Mouse (Mus musculus): ENCODE data around the gene Ddx41. TPM values are rescaled to one million over a fixed set of nuclear protein-coding genes. Genes with fewer than 3 reads are reported as not detected.

Ddx41 gene
- polyA plus RNA-seq, 1 experiment, result 92.4 TPM

DNA sequence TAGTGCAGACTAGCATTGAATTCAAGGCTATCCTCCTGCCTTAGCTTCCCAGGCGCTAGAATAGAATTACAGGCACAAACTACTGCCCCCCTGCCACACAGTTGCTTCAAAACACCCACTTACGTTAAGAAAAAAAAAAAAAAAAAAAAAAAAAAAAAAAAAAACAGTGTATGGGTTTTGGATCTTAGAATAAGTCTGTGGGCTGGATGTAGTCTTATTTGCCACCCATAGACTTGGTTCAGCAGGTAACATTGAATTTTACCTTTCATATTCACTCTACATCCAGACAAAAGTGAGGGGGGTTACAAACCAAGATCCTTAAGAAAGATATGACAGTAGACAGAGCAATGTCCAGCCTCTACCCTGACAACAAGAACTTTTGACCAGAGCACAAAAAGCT, 31.5 kb upstream of the Ddx41 start:
- TF ChIP-seq POLR2A (IDR thresholded peaks at IDR 0.05; ENCODE audit: borderline replicate concordance, extremely low read depth, insufficient read depth, insufficient read length, poor library complexity, severe bottlenecking), result no peak
- no peak for TF ChIP-seq CTCF (IDR thresholded peaks at IDR 0.05; ENCODE audit: borderline replicate concordance, extremely low read depth, insufficient read depth, insufficient read length)
- no peak for DNase-seq (ENCODE audit: low read depth)

DNA sequence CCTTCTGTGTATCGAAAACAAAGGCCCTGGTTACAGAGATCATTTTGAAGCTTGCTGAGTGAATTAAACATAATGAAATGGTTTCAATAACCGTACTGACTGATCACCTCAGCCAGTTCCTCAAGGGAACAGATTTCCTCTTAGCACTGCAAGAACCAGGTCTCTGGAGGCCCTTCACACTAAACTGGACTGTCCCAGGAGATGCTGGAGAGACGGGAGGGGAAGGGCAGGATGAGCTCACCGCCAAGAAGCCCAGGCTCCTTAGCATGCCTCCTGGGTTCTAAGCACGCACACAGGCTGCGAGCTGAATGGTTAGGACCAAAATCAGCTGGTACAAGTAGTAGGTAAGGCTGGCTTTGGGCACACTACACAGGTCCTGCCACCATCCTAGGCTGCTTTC, 30.5 kb upstream of the Ddx41 start:
- no peak for DNase-seq (ENCODE audit: low read depth)
- TF ChIP-seq POLR2A (IDR thresholded peaks at IDR 0.05; ENCODE audit: borderline replicate concordance, extremely low read depth, insufficient read depth, insufficient read length, poor library complexity, severe bottlenecking) (no peak), CTCF (IDR thresholded peaks at IDR 0.05; ENCODE audit: borderline replicate concordance, extremely low read depth, insufficient read depth, insufficient read length) (no peak)

DNA sequence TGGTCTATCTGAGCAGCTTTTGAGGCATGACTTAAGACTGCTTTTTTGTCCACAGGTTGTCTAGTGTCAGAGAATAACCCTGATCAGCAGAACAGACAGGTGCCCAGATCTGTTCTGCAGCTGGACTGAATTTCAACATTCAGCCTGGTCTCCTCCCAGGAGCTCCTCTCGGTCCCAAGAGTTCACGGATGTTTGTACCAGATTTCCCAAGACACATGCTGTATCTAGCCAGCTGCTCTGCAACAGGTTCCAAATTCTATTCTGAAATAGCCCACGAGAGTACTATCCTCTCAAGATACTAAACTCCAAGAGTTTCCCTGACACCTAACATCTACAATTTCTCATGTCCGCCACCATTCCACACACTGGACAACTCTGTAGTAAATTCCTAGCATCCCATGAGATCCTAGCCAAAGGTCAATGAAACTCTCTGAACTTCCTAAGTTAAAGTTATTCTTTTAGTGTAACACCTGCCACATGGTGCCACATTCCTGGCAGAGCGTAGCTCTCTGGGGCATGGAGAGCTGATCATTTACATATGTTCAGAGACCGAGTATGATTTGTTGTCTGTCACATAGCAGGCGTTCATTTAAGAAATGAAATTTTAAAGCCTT, 26.9 kb upstream of the Ddx41 start:
- TF ChIP-seq CTCF (IDR thresholded peaks at IDR 0.05; ENCODE audit: borderline replicate concordance, extremely low read depth, insufficient read depth, insufficient read length) (no peak), POLR2A (IDR thresholded peaks at IDR 0.05; ENCODE audit: borderline replicate concordance, extremely low read depth, insufficient read depth, insufficient read length, poor library complexity, severe bottlenecking) (no peak)
- no peak for DNase-seq (ENCODE audit: low read depth)

DNA sequence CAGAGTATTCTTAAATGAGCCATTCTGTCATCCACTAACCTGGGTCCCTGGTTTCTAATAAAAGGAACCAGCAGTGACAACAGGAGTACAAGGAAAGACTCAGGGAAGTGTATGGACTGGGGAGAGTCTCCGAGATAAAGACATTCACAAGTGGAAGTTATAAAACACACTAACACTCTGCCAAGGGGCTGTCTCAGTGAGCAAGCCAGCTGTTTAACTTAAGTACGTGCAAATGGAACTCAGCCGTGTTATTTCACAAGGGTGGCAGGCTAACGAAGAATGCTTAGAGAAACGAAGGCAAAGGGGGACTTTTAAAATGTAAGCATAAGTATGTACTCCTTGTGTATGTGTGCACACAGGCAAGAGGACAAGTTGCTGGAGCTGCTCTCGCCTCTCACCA, 21.0 kb upstream of the Ddx41 start:
- TF ChIP-seq POLR2A (IDR thresholded peaks at IDR 0.05; ENCODE audit: borderline replicate concordance, extremely low read depth, insufficient read depth, insufficient read length, poor library complexity, severe bottlenecking) (no peak), CTCF (IDR thresholded peaks at IDR 0.05; ENCODE audit: borderline replicate concordance, extremely low read depth, insufficient read depth, insufficient read length) (no peak)
- no peak for DNase-seq (ENCODE audit: low read depth)

DNA sequence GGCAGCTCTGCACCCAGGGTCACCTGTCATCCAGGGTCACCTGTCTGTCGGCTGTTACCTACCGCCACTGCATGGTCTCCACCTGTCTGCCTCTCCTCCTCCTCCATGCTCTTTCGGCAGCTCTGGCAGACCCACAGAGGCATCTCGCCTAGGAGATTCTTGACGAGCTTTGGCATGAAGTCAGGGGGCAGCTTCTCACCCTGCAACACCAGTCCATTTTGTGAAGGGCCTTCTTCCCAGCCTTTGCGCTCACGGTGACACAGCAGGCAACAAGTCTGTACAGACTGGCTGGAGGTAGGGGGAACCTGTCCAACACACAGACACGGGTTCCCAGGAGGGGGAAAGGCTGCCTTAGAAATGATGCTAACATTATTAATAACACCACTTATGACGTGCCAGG, 19.5 kb upstream of the Ddx41 start:
- TF ChIP-seq POLR2A (IDR thresholded peaks at IDR 0.05; ENCODE audit: borderline replicate concordance, extremely low read depth, insufficient read depth, insufficient read length, poor library complexity, severe bottlenecking) (no peak), CTCF (IDR thresholded peaks at IDR 0.05; ENCODE audit: borderline replicate concordance, extremely low read depth, insufficient read depth, insufficient read length) (no peak)
- DNase-seq (ENCODE audit: low read depth), result no peak

DNA sequence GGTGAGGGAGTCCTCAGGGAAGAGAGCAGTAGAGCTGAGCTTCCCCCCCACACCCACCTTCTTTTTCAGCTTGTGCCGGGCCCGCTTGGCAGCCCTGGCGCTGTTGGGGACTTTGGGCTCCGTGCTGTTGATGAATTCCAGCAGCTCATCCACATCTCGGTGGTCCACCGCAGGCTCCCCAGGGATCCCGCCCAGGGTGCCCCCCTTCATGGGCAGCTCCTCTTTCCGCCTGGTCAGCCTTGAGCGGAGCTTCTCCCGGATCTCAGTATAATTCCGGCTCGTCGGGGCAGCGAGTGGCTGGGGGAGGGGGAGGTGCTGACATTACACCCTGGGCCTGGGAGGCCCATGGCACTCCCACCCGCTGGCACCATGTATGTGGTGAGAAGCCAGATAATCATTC, 12.6 kb upstream of the Ddx41 start:
- TF ChIP-seq POLR2A (IDR thresholded peaks at IDR 0.05; ENCODE audit: borderline replicate concordance, extremely low read depth, insufficient read depth, insufficient read length, poor library complexity, severe bottlenecking) (no peak), CTCF (IDR thresholded peaks at IDR 0.05; ENCODE audit: borderline replicate concordance, extremely low read depth, insufficient read depth, insufficient read length) (no peak)
- no peak for DNase-seq (ENCODE audit: low read depth)

DNA sequence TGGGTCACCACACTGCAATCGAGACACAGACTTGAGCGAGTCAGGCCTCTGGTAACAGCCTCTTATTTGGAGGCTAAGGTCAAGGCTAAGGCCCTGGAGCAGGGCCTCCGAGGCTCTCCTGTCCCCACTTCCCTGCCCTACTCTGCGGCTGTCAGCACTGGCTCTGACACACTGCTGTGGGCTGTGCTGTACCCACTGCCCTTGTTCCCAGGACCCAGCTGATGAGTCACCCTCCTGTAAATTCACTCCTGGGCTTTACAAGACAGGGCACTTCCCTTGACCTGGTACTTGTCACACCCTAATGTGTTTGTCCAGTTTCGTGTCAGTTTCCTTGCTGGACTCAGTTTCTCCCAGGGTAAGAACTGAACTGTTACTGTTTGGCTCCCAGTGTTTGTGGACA, 12.0 kb upstream of the Ddx41 start:
- TF ChIP-seq POLR2A (IDR thresholded peaks at IDR 0.05; ENCODE audit: borderline replicate concordance, extremely low read depth, insufficient read depth, insufficient read length, poor library complexity, severe bottlenecking) (no peak), CTCF (IDR thresholded peaks at IDR 0.05; ENCODE audit: borderline replicate concordance, extremely low read depth, insufficient read depth, insufficient read length) (no peak)
- DNase-seq (ENCODE audit: low read depth), result no peak

DNA sequence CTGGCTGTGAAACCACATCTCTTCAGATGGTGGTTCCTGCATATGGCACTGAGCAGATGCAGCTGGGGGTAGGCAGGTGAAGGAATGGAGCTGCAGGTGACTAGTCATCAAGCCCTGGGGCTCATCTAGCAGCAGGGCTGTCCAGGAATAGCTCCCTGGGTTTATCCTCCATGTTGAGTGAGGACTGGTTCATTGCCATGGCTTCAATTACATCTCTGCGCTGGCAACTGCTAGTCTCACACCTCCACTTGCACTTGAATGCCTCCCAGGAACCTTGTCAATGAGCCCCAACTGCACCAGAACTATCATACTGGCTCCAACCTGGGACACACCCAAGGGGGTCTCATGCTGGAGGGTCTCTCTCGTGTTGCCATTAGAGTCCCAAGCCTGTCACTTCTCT, 11.5 kb upstream of the Ddx41 start:
- DNase-seq (ENCODE audit: low read depth), result no peak
- TF ChIP-seq POLR2A (IDR thresholded peaks at IDR 0.05; ENCODE audit: borderline replicate concordance, extremely low read depth, insufficient read depth, insufficient read length, poor library complexity, severe bottlenecking), result no peak
- TF ChIP-seq CTCF (IDR thresholded peaks at IDR 0.05; ENCODE audit: borderline replicate concordance, extremely low read depth, insufficient read depth, insufficient read length), result no peak

DNA sequence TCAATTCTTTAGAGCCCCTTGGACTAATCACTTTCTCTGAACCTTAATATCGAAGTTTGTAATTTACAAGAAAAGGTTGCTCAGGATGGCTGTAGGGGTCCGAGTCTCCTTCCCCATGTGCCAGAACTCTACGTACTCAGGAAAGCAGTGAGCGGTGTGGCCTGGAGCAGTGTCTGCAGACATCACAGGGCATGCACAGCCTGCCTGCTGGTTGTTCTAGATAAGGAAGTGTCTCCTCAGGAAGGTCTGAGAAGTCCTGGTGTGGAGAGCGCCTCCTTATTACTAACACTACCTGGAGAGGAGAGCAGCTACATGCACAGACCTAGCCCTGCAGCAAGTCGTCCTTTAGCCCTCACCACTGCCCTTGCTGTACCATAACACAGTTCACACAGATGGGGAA, 8.3 kb upstream of the Ddx41 start:
- DNase-seq (ENCODE audit: low read depth), result no peak

DNA sequence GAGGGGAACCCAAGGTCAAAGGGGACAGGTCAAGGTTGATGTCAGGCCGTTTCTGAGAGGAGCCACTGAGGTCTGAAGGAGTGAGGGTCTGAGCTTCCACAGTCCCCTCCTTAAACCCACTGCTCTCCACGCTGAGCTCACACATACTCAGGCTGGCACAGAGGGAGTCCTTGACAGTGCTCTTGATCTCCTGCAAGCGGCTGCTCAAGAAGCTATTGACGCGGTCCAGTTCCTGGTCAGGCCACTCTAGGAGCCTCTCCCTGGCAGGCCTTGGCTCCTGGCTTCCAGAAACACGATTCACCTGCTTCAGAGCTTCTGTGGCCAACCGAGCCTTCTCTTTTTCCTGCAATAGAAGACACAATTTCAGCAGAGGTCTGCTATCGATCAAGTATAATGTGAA, 7.0 kb upstream of the Ddx41 start:
- TF ChIP-seq POLR2A (IDR thresholded peaks at IDR 0.05; ENCODE audit: borderline replicate concordance, extremely low read depth, insufficient read depth, insufficient read length, poor library complexity, severe bottlenecking), result no peak
- no peak for TF ChIP-seq CTCF (IDR thresholded peaks at IDR 0.05; ENCODE audit: borderline replicate concordance, extremely low read depth, insufficient read depth, insufficient read length)
- no peak for DNase-seq (ENCODE audit: low read depth)

More for the DNA sequence above, 8.3 kb upstream of the Ddx41 start:
- TF ChIP-seq POLR2A (IDR thresholded peaks at IDR 0.05; ENCODE audit: borderline replicate concordance, extremely low read depth, insufficient read depth, insufficient read length, poor library complexity, severe bottlenecking) (no peak), CTCF (IDR thresholded peaks at IDR 0.05; ENCODE audit: borderline replicate concordance, extremely low read depth, insufficient read depth, insufficient read length) (no peak)

DNA sequence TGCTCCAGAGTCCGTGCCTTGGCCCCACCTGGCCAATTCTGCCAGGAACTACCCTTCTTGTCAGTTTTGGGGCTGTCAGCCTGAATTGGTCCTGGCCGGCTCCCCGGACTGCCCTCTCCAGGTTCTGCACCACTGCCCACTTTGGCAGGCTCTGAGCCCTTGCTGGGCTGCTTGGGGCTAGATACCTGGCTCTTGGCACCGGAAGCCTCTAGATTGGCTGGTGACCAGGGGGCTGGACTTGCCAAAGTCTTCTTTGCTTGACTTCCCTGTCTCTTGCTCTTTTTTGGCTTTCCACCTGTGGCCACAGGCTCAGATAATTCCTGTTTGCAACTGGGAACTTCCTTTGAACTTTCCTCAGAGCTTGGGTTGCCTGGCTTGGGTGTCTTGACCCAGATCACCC, 6.4 kb upstream of the Ddx41 start:
- no peak for DNase-seq (ENCODE audit: low read depth)
- no peak for TF ChIP-seq POLR2A (IDR thresholded peaks at IDR 0.05; ENCODE audit: borderline replicate concordance, extremely low read depth, insufficient read depth, insufficient read length, poor library complexity, severe bottlenecking)
- TF ChIP-seq CTCF (IDR thresholded peaks at IDR 0.05; ENCODE audit: borderline replicate concordance, extremely low read depth, insufficient read depth, insufficient read length), result no peak

DNA sequence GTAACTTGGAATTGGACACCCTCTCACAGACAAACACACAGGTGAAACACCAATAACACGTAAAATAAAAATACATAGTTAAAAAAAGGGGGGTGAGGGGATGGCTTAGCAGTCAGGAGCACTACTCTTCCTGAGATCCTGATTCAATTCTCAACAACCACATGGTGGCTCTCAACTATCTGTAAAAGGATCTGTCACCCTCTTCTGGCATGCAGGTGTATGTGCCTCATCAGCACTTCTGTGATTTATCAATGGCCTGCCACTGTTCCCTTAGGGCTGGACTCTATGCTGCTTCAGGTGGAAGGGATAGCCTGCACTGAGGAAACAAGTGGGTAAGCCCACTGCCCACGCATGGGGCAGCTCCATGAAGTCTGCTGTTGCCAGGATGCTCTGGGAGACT, 4.5 kb upstream of the Ddx41 start:
- DNase-seq (ENCODE audit: low read depth), result no peak
- no peak for TF ChIP-seq POLR2A (IDR thresholded peaks at IDR 0.05; ENCODE audit: borderline replicate concordance, extremely low read depth, insufficient read depth, insufficient read length, poor library complexity, severe bottlenecking)
- TF ChIP-seq CTCF (IDR thresholded peaks at IDR 0.05; ENCODE audit: borderline replicate concordance, extremely low read depth, insufficient read depth, insufficient read length), result no peak

Measured in brain, embryonic 14.5 days (tissue).